Mouse (Mus musculus): ENCODE data around the gene Kif6.

GRCm38 (mm10) chr17:49693206-49693605 is 78.3 kb downstream of the Kif6 start:
- no peak for TF ChIP-seq CTCF (IDR thresholded peaks at IDR 0.05; ENCODE audit: control insufficient read depth, insufficient read depth, low read length)
- TF ChIP-seq POLR2A (IDR thresholded peaks at IDR 0.05; ENCODE audit: borderline replicate concordance, control insufficient read depth, low read depth, low read length), result no peak

Measured in bone marrow, adult 2 months (tissue).